Mouse (Mus musculus): ENCODE measurements around the gene Lsamp. TPM values are rescaled to one million over a fixed set of nuclear protein-coding genes. Genes with fewer than 3 reads are reported as not detected.

Gene Lsamp
- total and polyA plus RNA-seq, 3 experiments, result not detected

GRCm38 (mm10) chr16:41900783-41901182 is 1916.6 kb downstream of the Lsamp start:
- dilution Hi-C loops (cut with MboI; ENCODE audit: extremely low pct_ligation_motif_present, extremely low pct_unique_long_range_greater_than_20kb, low sequenced_read_pairs) (no loop called here), in situ Hi-C loops (cut with MboI; ENCODE audit: low pct_ligation_motif_present, low pct_unique_long_range_greater_than_20kb, low sequenced_read_pairs) (no loop called here)

GRCm38 (mm10) chr16:41903654-41904053 is 1919.5 kb downstream of the Lsamp start:
- in situ Hi-C loops (cut with MboI; ENCODE audit: low pct_ligation_motif_present, low pct_unique_long_range_greater_than_20kb, low sequenced_read_pairs), result no loop called here
- Histone ChIP-seq H3K9ac (ENCODE audit: insufficient read depth, low read depth) (no peak overlapping the region), H3K9me3 (replicated peaks; ENCODE audit: low read length) (peaks cover 49% of the 10 kb centered on the region), H3K4me1 (ENCODE audit: control insufficient read depth in 1 of 2, insufficient read depth in 2 of 2) (no peaks in the 10 kb centered on the region), H3K36me3 (replicated peaks in 1 of 2; ENCODE audit: control insufficient read depth in 1 of 2, insufficient read depth in 1 of 2, low read length in 1 of 2) (no peaks in the 10 kb centered on the region), H3K4me2 (ENCODE audit: insufficient read depth, low read depth, poor library complexity, severe bottlenecking) (no peak overlapping the region), H3K27ac (ENCODE audit: insufficient read depth, low read depth) (no peak overlapping the region), H3K27me3 (replicated peaks) (no peaks in the 10 kb centered on the region), H3K4me3 (replicated peaks in 1 of 3; ENCODE audit: low read depth in 2 of 3, low read length in 2 of 3, poor library complexity in 1 of 3) (no peak overlapping the region), H3K79me2 (replicated peaks; ENCODE audit: control insufficient read depth, extremely low read depth, insufficient read depth, poor library complexity, severe bottlenecking) (no peaks in the 10 kb centered on the region)
- TF ChIP-seq TBP (conservative IDR thresholded peaks at IDR 0.05; ENCODE audit: low read depth, low read length), result no peak
- TF ChIP-seq USF1 (IDR thresholded peaks at IDR 0.05; ENCODE audit: low read depth, low read length), result no peak
- no peak for TF ChIP-seq ZC3H11A (IDR thresholded peaks at IDR 0.05; ENCODE audit: low read depth, low read length)
- no peak for TF ChIP-seq POLR2A (IDR thresholded peaks at IDR 0.05; ENCODE audit: low read depth, low read length)
- no peak for TF ChIP-seq ELF1 (IDR thresholded peaks at IDR 0.05; ENCODE audit: low read depth, low read length)
- TF ChIP-seq ETS1 (conservative IDR thresholded peaks at IDR 0.05; ENCODE audit: low read depth, low read length), result no peak
- TF ChIP-seq USF2 (conservative IDR thresholded peaks at IDR 0.05; ENCODE audit: low read depth, low read length), result no peak
- TF ChIP-seq KAT2A (IDR thresholded peaks at IDR 0.05; ENCODE audit: insufficient replicate concordance, low read length), result no peak
- TF ChIP-seq CHD1 (IDR thresholded peaks at IDR 0.05; ENCODE audit: low read depth, low read length), result no peak
- no peak for TF ChIP-seq UBTF (IDR thresholded peaks at IDR 0.05; ENCODE audit: low read depth, low read length)
- TF ChIP-seq NRF1 (IDR thresholded peaks at IDR 0.05; ENCODE audit: low read depth, low read length), result no peak
- no peak for TF ChIP-seq JUND (conservative IDR thresholded peaks at IDR 0.05; ENCODE audit: low read depth, low read length)
- dilution Hi-C loops (cut with MboI; ENCODE audit: extremely low pct_ligation_motif_present, extremely low pct_unique_long_range_greater_than_20kb, low sequenced_read_pairs), result no loop called here
- DNase-seq (ENCODE audit: extremely low read depth), result no peak

More at GRCm38 (mm10) chr16:41900783-41901182, 1916.6 kb downstream of the Lsamp start:
- Histone ChIP-seq H3K9ac (ENCODE audit: insufficient read depth, low read depth) (no peak overlapping the region), H3K4me3 (replicated peaks in 1 of 3; ENCODE audit: low read depth in 2 of 3, low read length in 2 of 3, poor library complexity in 1 of 3) (no peak overlapping the region), H3K27me3 (replicated peaks) (no peaks in the 10 kb centered on the region), H3K36me3 (replicated peaks in 1 of 2; ENCODE audit: control insufficient read depth in 1 of 2, insufficient read depth in 1 of 2, low read length in 1 of 2) (no peaks in the 10 kb centered on the region), H3K9me3 (replicated peaks; ENCODE audit: low read length) (peaks cover 45% of the 10 kb centered on the region), H3K4me1 (ENCODE audit: control insufficient read depth in 1 of 2, insufficient read depth in 2 of 2) (no peaks in the 10 kb centered on the region), H3K27ac (ENCODE audit: insufficient read depth, low read depth) (no peak overlapping the region), H3K79me2 (replicated peaks; ENCODE audit: control insufficient read depth, extremely low read depth, insufficient read depth, poor library complexity, severe bottlenecking) (no peaks in the 10 kb centered on the region), H3K4me2 (ENCODE audit: insufficient read depth, low read depth, poor library complexity, severe bottlenecking) (no peak overlapping the region)
- TF ChIP-seq PAX5 (IDR thresholded peaks at IDR 0.05; ENCODE audit: low read length) (no peak), ZC3H11A (IDR thresholded peaks at IDR 0.05; ENCODE audit: low read depth, low read length) (no peak)
- no peak for DNase-seq (ENCODE audit: extremely low read depth)

- no peak overlapping the region for H3K4me2 ChIP-seq (ENCODE audit: insufficient read depth, low read depth, poor library complexity, severe bottlenecking)
- TF ChIP-seq RCOR1 (conservative IDR thresholded peaks at IDR 0.05; ENCODE audit: low read depth, low read length), result no peak
- no peak for TF ChIP-seq UBTF (IDR thresholded peaks at IDR 0.05; ENCODE audit: low read depth, low read length)
- H3K36me3 ChIP-seq (replicated peaks in 1 of 2; ENCODE audit: control insufficient read depth in 1 of 2, insufficient read depth in 1 of 2, low read length in 1 of 2), result no peaks in the 10 kb centered on the region
- in situ Hi-C loops (cut with MboI; ENCODE audit: low pct_ligation_motif_present, low pct_unique_long_range_greater_than_20kb, low sequenced_read_pairs) (no loop called here), dilution Hi-C loops (cut with MboI; ENCODE audit: extremely low pct_ligation_motif_present, extremely low pct_unique_long_range_greater_than_20kb, low sequenced_read_pairs) (no loop called here)
- DNase-seq (ENCODE audit: extremely low read depth), result no peak
- H3K27me3 ChIP-seq (replicated peaks), result no peaks in the 10 kb centered on the region
- no peaks in the 10 kb centered on the region for H3K79me2 ChIP-seq (replicated peaks; ENCODE audit: control insufficient read depth, extremely low read depth, insufficient read depth, poor library complexity, severe bottlenecking)
- no peaks in the 10 kb centered on the region for H3K4me1 ChIP-seq (ENCODE audit: control insufficient read depth in 1 of 2, insufficient read depth in 2 of 2)
- no peak overlapping the region for H3K9ac ChIP-seq (ENCODE audit: insufficient read depth, low read depth)
- peaks cover 53% of the 10 kb centered on the region for H3K9me3 ChIP-seq (replicated peaks; ENCODE audit: low read length)
- H3K4me3 ChIP-seq (replicated peaks in 1 of 3; ENCODE audit: low read depth in 2 of 3, low read length in 2 of 3, poor library complexity in 1 of 3), result no peak overlapping the region
- H3K27ac ChIP-seq (ENCODE audit: insufficient read depth, low read depth), result no peak overlapping the region
Measured at GRCm38 (mm10) chr16:41912584-41913193, 1928.5 kb downstream of the Lsamp start.
